Mouse (Mus musculus) erythroblast, embryonic 14.5 days (primary cell): ENCODE data around the gene Cyp2c50. TPM values are rescaled to one million over a fixed set of nuclear protein-coding genes. Genes with fewer than 3 reads are reported as not detected.
"Not testable (repeated sequence)": the region's sequence is repeated elsewhere in the genome, so short reads cannot be mapped to it uniquely, and the experiment has no call there.

Experiments used
- H3K27me3 ChIP-seq: 2 replicates; pipeline ENCODE4 v1.6.1; 2012; ENCODE audit warnings: inconsistent platforms; ENCODE audit not compliant: control insufficient read depth
- H3K36me3 ChIP-seq: 2 replicates; pipeline ENCODE4 v1.6.1; 2012; ENCODE audit warnings: mild to moderate bottlenecking, inconsistent platforms; ENCODE audit not compliant: control insufficient read depth
- H3K4me1 ChIP-seq: 2 replicates; pipeline ENCODE4 v1.6.1; 2012; ENCODE audit warnings: inconsistent platforms; ENCODE audit not compliant: control insufficient read depth
- H3K4me3 ChIP-seq: replicated peaks from 2 replicates; pipeline ENCODE3; 2012; ENCODE audit warnings: moderate library complexity, mild to moderate bottlenecking, inconsistent platforms
- H3K9me3 ChIP-seq: 2 replicates; pipeline ENCODE4 v1.6.1; 2012; ENCODE audit warnings: low read length, inconsistent platforms, mixed read lengths; ENCODE audit not compliant: control insufficient read depth
- GATA1 ChIP-seq: IDR thresholded peaks from 2 replicates; pipeline ENCODE4 v1.6.1; 2012; ENCODE audit warnings: low read length, inconsistent platforms, mixed read lengths
- TAL1 ChIP-seq: IDR thresholded peaks from 3 replicates; pipeline ENCODE4 v1.6.1; 2012; ENCODE audit warnings: low read length, inconsistent platforms, mixed read lengths
- polyA plus RNA-seq: library from polyadenylated mRNA; stranded (reverse); fragments of >175 nt; gene quantifications from 2 replicates; pipeline ENCODE4 v1.2.3, GENCODE M21; 2012

Cyp2c50 gene
- polyA plus RNA-seq: 0.07 TPM in 1 of 2 replicates, not detected in the other

DNA sequence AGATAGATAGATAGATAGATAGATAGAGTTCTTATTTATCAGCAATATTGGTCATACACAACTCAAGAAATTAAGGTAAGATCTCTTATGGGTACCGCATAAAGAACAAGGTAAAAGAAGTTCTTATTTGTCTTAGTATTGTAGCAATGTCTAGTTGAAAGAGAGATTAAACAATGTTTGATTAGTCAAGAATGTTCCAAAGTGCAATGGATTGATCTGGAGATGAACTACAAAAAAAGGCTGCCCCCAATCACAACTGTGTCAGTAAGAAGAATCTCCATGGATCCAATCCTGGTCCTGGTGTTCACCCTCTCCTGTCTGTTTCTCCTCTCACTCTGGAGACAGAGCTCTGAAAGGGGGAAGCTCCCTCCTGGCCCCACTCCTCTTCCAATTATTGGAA lies at the start of gene Cyp2c50:
Gene Cyp2c50 (plus strand): TSS at position 268 of the 400 bp plus-strand sequence.
- not testable (repeated sequence) for H3K36me3 ChIP-seq, H3K9me3 ChIP-seq, H3K4me3 ChIP-seq, H3K4me1 ChIP-seq, H3K27me3 ChIP-seq

DNA sequence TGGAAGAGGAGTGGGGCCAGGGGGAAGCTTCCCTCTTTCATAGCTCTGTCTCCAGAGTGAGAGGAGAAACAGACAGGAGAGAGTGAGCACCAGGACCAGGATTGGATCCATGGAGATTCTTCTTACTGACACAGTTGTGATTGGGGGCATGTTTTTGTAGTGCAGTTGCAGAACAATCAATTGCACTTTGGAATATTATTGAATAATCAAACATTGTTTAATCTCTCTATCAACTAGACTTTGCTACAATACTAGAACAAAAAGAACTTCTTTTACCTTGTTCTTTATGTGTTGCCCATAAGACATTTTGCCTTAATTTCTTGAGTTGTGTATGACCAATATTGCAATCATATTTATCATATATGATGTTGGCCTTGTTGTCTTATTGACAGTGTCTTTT lies 15.8 kb upstream of the Cyp2c50 start, which contains the start of gene Cyp2c54:
Gene Cyp2c54 (minus strand): TSS at position 127 of the 400 bp plus-strand sequence.
- Histone ChIP-seq H3K36me3 (no peaks in the 10 kb centered on the region), H3K27me3 (no peaks in the 10 kb centered on the region), H3K9me3 (no peaks in the 10 kb centered on the region), H3K4me1 (no peaks in the 10 kb centered on the region), H3K4me3 (no peak within 1 kb of the TSS)
- TF ChIP-seq GATA1 (no peak), TAL1 (no peak)

DNA sequence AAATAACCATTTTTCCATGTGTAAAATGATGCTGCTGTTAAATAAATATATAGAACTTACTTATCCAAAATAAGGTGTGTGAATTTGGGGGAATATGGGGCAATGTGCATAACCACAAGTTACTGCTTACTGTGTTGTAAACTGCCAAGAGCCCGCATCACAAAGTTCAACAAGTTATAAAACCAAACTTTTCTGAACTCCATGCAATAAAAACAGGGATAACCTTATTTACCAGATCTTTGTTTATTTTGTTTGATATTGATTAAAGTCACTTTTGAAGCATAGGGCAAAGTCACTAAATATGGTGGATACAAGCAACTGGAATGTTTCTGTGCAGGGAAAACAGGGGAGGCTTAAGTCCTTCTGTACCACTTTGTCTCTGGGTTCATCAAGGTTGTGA lies 1.1 kb upstream of the Cyp2c50 start:
- Histone ChIP-seq H3K36me3 (no peaks in the 10 kb centered on the region), H3K27me3 (no peaks in the 10 kb centered on the region), H3K4me1 (no peaks in the 10 kb centered on the region), H3K9me3 (no peaks in the 10 kb centered on the region), H3K4me3 (no peak overlapping the region)
- TF ChIP-seq GATA1: no peak
- no peak for TF ChIP-seq TAL1

DNA sequence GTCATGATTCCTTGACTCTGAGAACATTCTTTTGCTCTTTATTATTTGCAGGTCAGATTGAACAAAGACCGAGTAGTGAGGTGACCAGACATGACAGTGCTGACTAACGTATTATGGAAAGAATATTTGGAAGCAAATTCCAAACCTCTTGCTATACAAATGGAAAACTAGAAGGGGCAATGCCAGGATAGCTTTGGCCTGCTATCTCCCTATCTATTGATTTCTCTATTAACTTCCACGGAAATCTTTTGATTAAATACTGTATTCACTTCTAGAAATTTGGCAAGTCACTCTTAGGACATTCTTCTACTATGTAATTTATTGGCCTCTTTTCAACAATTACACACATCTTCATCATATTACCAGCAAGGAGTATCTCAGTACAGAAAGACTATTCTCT lies 1.6 kb downstream of the Cyp2c50 start:
- TF ChIP-seq GATA1: no peak
- TF ChIP-seq TAL1: no peak
- H3K4me3 ChIP-seq: no peak overlapping the region
- no peaks in the 10 kb centered on the region for H3K4me1 ChIP-seq
- no peaks in the 10 kb centered on the region for H3K27me3 ChIP-seq
- H3K36me3 ChIP-seq: no peaks in the 10 kb centered on the region
- H3K9me3 ChIP-seq: no peaks in the 10 kb centered on the region

DNA sequence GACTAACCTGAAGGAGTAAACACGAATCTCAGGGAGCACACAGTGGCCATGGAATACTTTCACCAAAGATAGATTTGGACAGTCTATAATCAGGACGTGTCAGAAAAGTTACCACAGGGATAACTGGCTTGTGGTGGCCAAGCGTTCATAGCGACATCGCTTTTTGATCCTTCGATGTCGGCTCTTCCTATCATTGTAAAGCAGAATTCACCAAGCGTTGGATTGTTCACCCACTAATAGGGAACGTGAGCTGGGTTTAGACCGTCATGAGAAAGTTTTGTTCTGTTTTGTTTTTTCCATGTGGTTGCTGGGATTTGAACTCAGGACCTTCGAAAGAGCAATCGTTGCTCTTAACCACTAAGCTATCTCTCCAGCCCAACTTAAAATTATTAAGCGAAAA lies 30.1 kb downstream of the Cyp2c50 start:
- H3K27me3 ChIP-seq, H3K4me3 ChIP-seq, H3K9me3 ChIP-seq, H3K4me1 ChIP-seq, H3K36me3 ChIP-seq: not testable (repeated sequence)

DNA sequence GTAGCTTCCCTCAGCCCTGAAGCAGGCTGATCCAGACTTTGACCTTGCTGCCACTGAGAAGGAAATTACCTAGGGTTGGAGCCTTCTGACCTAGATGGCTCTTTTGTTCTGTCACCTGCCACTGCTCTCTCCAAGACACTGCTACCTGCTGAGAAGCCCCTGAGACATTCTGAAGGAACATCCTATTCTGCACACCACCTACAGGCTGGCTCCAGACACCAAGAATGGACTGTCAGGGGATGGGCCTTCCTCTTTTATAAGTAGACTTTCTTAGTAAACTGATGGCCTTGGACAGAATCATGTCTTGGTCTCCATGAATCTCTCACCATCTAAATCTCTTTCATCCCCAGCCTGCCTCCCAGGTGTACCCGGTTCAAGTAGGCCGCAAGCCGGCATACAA lies 35.7 kb downstream of the Cyp2c50 start:
- H3K4me1 ChIP-seq, H3K4me3 ChIP-seq, H3K27me3 ChIP-seq, H3K36me3 ChIP-seq, H3K9me3 ChIP-seq: not testable (repeated sequence)

DNA sequence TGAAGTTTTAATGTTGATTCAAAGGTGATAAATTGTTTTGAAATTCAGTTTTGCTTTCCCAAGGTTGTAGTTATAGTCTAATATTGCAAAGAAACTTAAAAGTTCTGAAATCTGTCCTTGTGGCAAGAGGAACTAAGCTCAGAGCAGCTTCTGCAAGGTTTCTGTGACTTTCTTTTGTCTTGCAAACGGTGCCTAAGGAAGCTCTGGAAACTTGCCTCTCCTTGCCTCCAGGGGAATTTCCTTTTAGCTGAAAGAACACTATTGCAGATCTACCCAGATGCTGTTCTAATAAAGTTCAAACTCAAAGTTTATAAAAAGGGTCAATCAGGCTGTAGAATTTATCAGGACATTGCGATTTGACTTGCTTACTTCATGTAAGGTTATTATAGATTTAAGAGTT lies 37.5 kb downstream of the Cyp2c50 start:
- H3K4me3 ChIP-seq, H3K36me3 ChIP-seq, H3K27me3 ChIP-seq, H3K9me3 ChIP-seq, H3K4me1 ChIP-seq: not testable (repeated sequence)

Other genes starting within 250 kb of the Cyp2c50 start
- gene Cyp2c69, start 202.9 kb upstream of the Cyp2c50 start, polyA plus RNA-seq: not detected in 2 replicates
- not detected in 2 replicates for gene Cyp2c37, start 97.3 kb upstream of the Cyp2c50 start, polyA plus RNA-seq
- not detected in 2 replicates for gene Cyp2c54, start 15.9 kb upstream of the Cyp2c50 start, polyA plus RNA-seq
- gene Cyp2c70, start 97.6 kb downstream of the Cyp2c50 start, polyA plus RNA-seq: not detected in 2 replicates
- gene Pdlim1, start 182.2 kb downstream of the Cyp2c50 start, polyA plus RNA-seq: 1.5 and 3.5 TPM in 2 replicates